ENCODE assay signal across 9 mouse cellular contexts in the genomic region with DNA sequence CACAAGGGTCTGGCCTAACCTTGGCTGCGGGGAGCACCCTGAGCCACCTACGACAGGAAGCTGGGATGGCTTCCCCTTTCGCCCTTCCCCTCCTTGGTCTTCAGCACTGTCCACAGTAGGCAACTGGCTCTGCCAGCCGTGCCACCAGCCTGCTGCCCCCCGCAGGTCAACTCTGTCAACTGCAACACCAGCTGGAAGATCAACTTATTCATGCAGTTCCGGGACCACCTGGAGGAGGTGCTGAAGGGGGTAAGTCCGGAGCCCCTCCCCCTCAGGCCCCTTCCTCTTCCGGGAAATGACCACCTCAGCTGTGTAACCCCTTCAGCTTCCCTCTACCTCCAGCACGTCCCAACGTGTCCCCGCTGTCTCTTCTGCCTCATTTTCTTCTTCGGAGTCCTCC. TPM values are rescaled to one million over a fixed set of nuclear protein-coding genes. Genes with fewer than 3 reads are reported as not detected.
DNase-seq lines count a peak whose midpoint lies in the region; ATAC-seq and TF ChIP-seq lines count a peak whose summit lies in the region.
"Had no signal": no experiment of that assay in that cellular context is flagged by ENCODE, and none has a peak within 500 bp of the region (broad histone marks: within the 10 kb centered on the region; RNA-seq: fewer than 3 reads in every experiment).

No protein-coding gene starts in this region.

- no peaks in the 10 kb centered on the region for H3K9me3 ChIP-seq in lung, embryonic 14.5 days (ENCODE audit: low read depth, low read length)
- H3K9me3 ChIP-seq: neural tube, embryonic 13.5 days had no signal

- 35% methylated on average over 12 of the region's 12 CpGs for WGBS in lung, embryonic 14.5 days

- H3K4me2 ChIP-seq in lung, embryonic 14.5 days, result no peak overlapping the region
- H3K4me2 ChIP-seq: neural tube, embryonic 13.5 days had no signal

- no peak overlapping the region for H3K4me3 ChIP-seq in lung, embryonic 14.5 days (ENCODE audit: low read depth, low read length)
- H3K4me3 ChIP-seq: neural tube, embryonic 13.5 days had no signal

- ATAC-seq in lung, embryonic 14.5 days (ENCODE audit: insufficient read depth), result no peak
- no peak for ATAC-seq in activated CD4-positive, CD25-positive, alpha-beta regulatory T cell, adult 4 months

- TF ChIP-seq CTCF in lung, embryonic 14.5 days (IDR thresholded peaks at IDR 0.05; ENCODE audit: low read depth), result peak; percentile 66

- H3K9ac ChIP-seq in lung, embryonic 14.5 days, result no peak overlapping the region
- H3K9ac ChIP-seq: neural tube, embryonic 13.5 days had no signal

- no peaks in the 10 kb centered on the region for H3K27me3 ChIP-seq in lung, embryonic 14.5 days (ENCODE audit: insufficient read depth, low read length)
- H3K27me3 ChIP-seq: neural tube, embryonic 13.5 days had no signal

- DNase-seq in cerebellum, postnatal 10 days, result peak; percentile 67 to 73
- no peak for DNase-seq in cerebellum, adult 9-10 months
- DNase-seq in lung, embryonic 14.5 days, result peak; percentile 54
- no peak for DNase-seq in lung, adult 18-20 months
- DNase-seq in embryo, embryonic 9.5 days (ENCODE audit: extremely low spot score), result peak; percentile 58
- DNase-seq in naive thymus-derived CD4-positive, alpha-beta T cell, adult 2 months (ENCODE audit: low read depth), result peak; percentile 56
- no peak for DNase-seq in urinary bladder, postnatal 4 days (ENCODE audit: low spot score in 2 of 2)

- no peak overlapping the region for H3K27ac ChIP-seq in lung, embryonic 14.5 days (ENCODE audit: low read depth)
- H3K27ac ChIP-seq: neural tube, embryonic 13.5 days had no signal

- H3K36me3 ChIP-seq in lung, embryonic 14.5 days (ENCODE audit: insufficient read depth), result peaks cover 4% of the 10 kb centered on the region; the same call in 1 of the 2 replicates
- H3K36me3 ChIP-seq: neural tube, embryonic 13.5 days had no signal

- H3K4me1 ChIP-seq in lung, embryonic 14.5 days (ENCODE audit: insufficient read depth), result no peaks in the 10 kb centered on the region
- H3K4me1 ChIP-seq: neural tube, embryonic 13.5 days had no signal

RNA-seq across cellular contexts. Expression of a gene that starts 30.3 kb away (rescaled TPM):
- polyA plus RNA-seq in lung, embryonic 14.5 days (2014; fragmentation: Nextera tagmentation; extraction: Ambion mirVana), result 5.1 and 5.8 TPM in 2 replicates
- 1 to 10 TPM; 5.8 to 6.4 TPM for polyA plus RNA-seq in activated CD4-positive, CD25-positive, alpha-beta regulatory T cell, adult 4 months (2017; shearing (Covaris generic))

RNA-seq across cellular contexts. Expression of a gene that starts 46.3 kb away (rescaled TPM):
- 309 and 315 TPM in 2 replicates for polyA plus RNA-seq in lung, embryonic 14.5 days (2014; fragmentation: Nextera tagmentation; extraction: Ambion mirVana)
- polyA plus RNA-seq in activated CD4-positive, CD25-positive, alpha-beta regulatory T cell, adult 4 months (2017; shearing (Covaris generic)), result 100 to 1,000 TPM; 133 to 145 TPM

RNA-seq across cellular contexts. Expression of a gene that starts 58.6 kb away (rescaled TPM):
- polyA plus RNA-seq in lung, embryonic 14.5 days (2014; fragmentation: Nextera tagmentation; extraction: Ambion mirVana), result 12.0 and 13.8 TPM in 2 replicates
- polyA plus RNA-seq in activated CD4-positive, CD25-positive, alpha-beta regulatory T cell, adult 4 months (2017; shearing (Covaris generic)), result 10 to 100 TPM in 1 of 2 experiments, 1 to 10 TPM in 1; 9.8 to 17.6 TPM

Comparison
In these comparisons a context has a peak if more than half of its experiments do, and no peak if none do; other contexts are left out.
1. DNase-seq: peak in cerebellum, postnatal 10 days (2 of 2), lung, embryonic 14.5 days (single experiment), embryo, embryonic 9.5 days (single experiment) and naive thymus-derived CD4-positive, alpha-beta T cell, adult 2 months (single experiment); none in cerebellum, adult 9-10 months (single experiment), lung, adult 18-20 months (0 of 2) and urinary bladder, postnatal 4 days (0 of 2).